Mouse (Mus musculus) midbrain, embryonic 16.5 days (tissue): Measurements from ENCODE around the gene Prrc2a. TPM values are rescaled to one million over a fixed set of nuclear protein-coding genes. Genes with fewer than 3 reads are reported as not detected.
A peak's percentile ranks its signal among the peaks of the same experiment; 100 is the strongest.

Source experiments
- ATAC-seq: fragments of 200-750 bp; cut with Nextera tagmentation; 2 replicates; pipeline ENCODE4 v1.8.0; 2017; ENCODE audit warnings: moderate TSS enrichment
- H3K27ac ChIP-seq: fragments of 300-500 bp; sonication (generic); 2 replicates; pipeline ENCODE4 v1.5.1; 2014; ENCODE audit warnings: mild to moderate bottlenecking, low read length, mixed read lengths
- H3K27me3 ChIP-seq: fragments of 300-500 bp; sonication (generic); 2 replicates; pipeline ENCODE4 v1.6.1; 2014; ENCODE audit warnings: low read depth, low read length, mixed read lengths; ENCODE audit not compliant: control insufficient read depth, insufficient read depth
- H3K36me3 ChIP-seq: fragments of 300-500 bp; sonication (generic); 2 replicates; pipeline ENCODE4 v1.6.1; 2014; ENCODE audit warnings: mild to moderate bottlenecking, low read length, moderate library complexity, mixed read lengths; ENCODE audit not compliant: control insufficient read depth, insufficient read depth
- H3K4me1 ChIP-seq: fragments of 300-500 bp; sonication (generic); 2 replicates; pipeline ENCODE4 v1.6.1; 2014; ENCODE audit warnings: mild to moderate bottlenecking, low read length, mixed read lengths; ENCODE audit not compliant: control insufficient read depth, insufficient read depth
- H3K4me2 ChIP-seq: fragments of 300-500 bp; sonication (generic); 2 replicates; pipeline ENCODE4 v1.6.1; 2014; ENCODE audit warnings: mild to moderate bottlenecking, low read length, mixed read lengths
- H3K4me3 ChIP-seq: fragments of 300-500 bp; sonication (generic); 2 replicates; pipeline ENCODE4 v1.5.1; 2014; ENCODE audit warnings: low read depth, mild to moderate bottlenecking, low read length, moderate library complexity, mixed read lengths
- H3K9ac ChIP-seq: fragments of 300-500 bp; sonication (generic); 2 replicates; pipeline ENCODE4 v1.6.1; 2014; ENCODE audit warnings: low read depth, low read length, mixed read lengths
- H3K9me3 ChIP-seq: fragments of 300-500 bp; sonication (generic); replicated peaks from 2 replicates; pipeline ENCODE4 v1.6.1; 2014; ENCODE audit warnings: mild to moderate bottlenecking, low read length, mixed read lengths; ENCODE audit not compliant: control insufficient read depth, poor library complexity, severe bottlenecking
- WGBS: fragments of 180-500 bp; shearing (Covaris S2); extraction: QIAGEN DNeasy Blood & Tissue Kit; methylation state at CpG from one replicate; pipeline ENCODE4 v1.1.7; 2014; 5-methylcytosine and 5-hydroxymethylcytosine counted together
- polyA plus RNA-seq: library from polyadenylated mRNA; unstranded; fragments of >200 nt; fragmentation: Nextera tagmentation; extraction: Ambion mirVana; gene quantifications from 2 replicates; pipeline ENCODE4 v1.2.1, GENCODE M21; 2015

The Prrc2a gene
- polyA plus RNA-seq, 1 experiment from 2014 or later = 148 TPM

GRCm38 (mm10) chr17:35185639-35186611 is 21.2 kb upstream of the Prrc2a start:
- Histone ChIP-seq H3K4me2 (peak overlapping the region; percentile 60), H3K4me1 (no peaks in the 10 kb centered on the region; the same call in 1 of the 2 replicates), H3K27ac (peak overlapping the region; percentile 73), H3K9me3 (no peaks in the 10 kb centered on the region), H3K4me3 (peak overlapping the region; percentile 26), H3K36me3 (no peaks in the 10 kb centered on the region), H3K27me3 (no peaks in the 10 kb centered on the region), H3K9ac (peak overlapping the region; percentile 38)
- 4% methylated on average over 17 of the region's 18 CpGs for WGBS
- peak; percentile 58 for ATAC-seq

- no peak overlapping the region for H3K4me3 ChIP-seq
- WGBS = 81% methylated on average over 5 of the region's 5 CpGs
- no peaks in the 10 kb centered on the region for H3K36me3 ChIP-seq
- H3K27ac ChIP-seq = no peak overlapping the region
- H3K9me3 ChIP-seq = no peaks in the 10 kb centered on the region
- H3K4me2 ChIP-seq = no peak overlapping the region
- no peak for ATAC-seq
- H3K4me1 ChIP-seq = no peaks in the 10 kb centered on the region
- H3K9ac ChIP-seq = no peak overlapping the region
- H3K27me3 ChIP-seq = no peaks in the 10 kb centered on the region
Measured at GRCm38 (mm10) chr17:35180093-35180492, 15.4 kb upstream of the Prrc2a start.

- ATAC-seq = no peak
- Histone ChIP-seq H3K9ac (no peak overlapping the region), H3K4me2 (no peak overlapping the region), H3K9me3 (no peaks in the 10 kb centered on the region), H3K4me1 (no peaks in the 10 kb centered on the region), H3K27me3 (no peaks in the 10 kb centered on the region), H3K36me3 (no peaks in the 10 kb centered on the region), H3K4me3 (no peak overlapping the region), H3K27ac (no peak overlapping the region)
- 15% methylated on average over 5 of the region's 5 CpGs for WGBS
Measured at GRCm38 (mm10) chr17:35178528-35178927, 13.8 kb upstream of the Prrc2a start.

GRCm38 (mm10) chr17:35175968-35176367 is 11.3 kb upstream of the Prrc2a start, which contains the start of gene Aif1:
TSS of gene Aif1 (minus strand) at chr17:35176068.
- 29% methylated on average over 2 of the region's 2 CpGs for WGBS
- H3K27me3 ChIP-seq = no peaks in the 10 kb centered on the region
- no peak within 1 kb of the TSS for H3K27ac ChIP-seq
- H3K9ac ChIP-seq = no peak within 1 kb of the TSS
- ATAC-seq = no peak
- no peak within 1 kb of the TSS for H3K4me3 ChIP-seq
- no peaks in the 10 kb centered on the region for H3K4me1 ChIP-seq
- no peaks in the 10 kb centered on the region for H3K9me3 ChIP-seq
- H3K36me3 ChIP-seq = no peaks in the 10 kb centered on the region
- no peak within 1 kb of the TSS for H3K4me2 ChIP-seq

GRCm38 (mm10) chr17:35175382-35175781 is 10.7 kb upstream of the Prrc2a start:
- no peak overlapping the region for H3K4me2 ChIP-seq
- H3K27me3 ChIP-seq = no peaks in the 10 kb centered on the region
- H3K36me3 ChIP-seq = no peaks in the 10 kb centered on the region
- H3K4me1 ChIP-seq = no peaks in the 10 kb centered on the region
- no peak for ATAC-seq
- 69% methylated on average over 6 of the region's 6 CpGs for WGBS
- no peaks in the 10 kb centered on the region for H3K9me3 ChIP-seq
- H3K27ac ChIP-seq = no peak overlapping the region
- H3K9ac ChIP-seq = no peak overlapping the region
- no peak overlapping the region for H3K4me3 ChIP-seq

- Histone ChIP-seq H3K36me3 (no peaks in the 10 kb centered on the region), H3K9ac (no peak overlapping the region), H3K4me2 (no peak overlapping the region), H3K9me3 (no peaks in the 10 kb centered on the region), H3K27ac (no peak overlapping the region), H3K4me3 (no peak overlapping the region), H3K27me3 (no peaks in the 10 kb centered on the region), H3K4me1 (no peaks in the 10 kb centered on the region)
- WGBS = 80% methylated on average over 8 of the region's 8 CpGs
- ATAC-seq = no peak
Measured at GRCm38 (mm10) chr17:35174201-35174977, 9.7 kb upstream of the Prrc2a start.

- Histone ChIP-seq H3K27ac (no peak overlapping the region), H3K4me2 (no peak overlapping the region), H3K27me3 (no peaks in the 10 kb centered on the region), H3K4me1 (no peaks in the 10 kb centered on the region), H3K9me3 (no peaks in the 10 kb centered on the region), H3K4me3 (no peak overlapping the region), H3K9ac (no peak overlapping the region), H3K36me3 (no peaks in the 10 kb centered on the region)
- ATAC-seq = no peak
- 82% methylated on average over 3 of the region's 3 CpGs for WGBS
Measured at GRCm38 (mm10) chr17:35173329-35173728, 8.6 kb upstream of the Prrc2a start.

- no peaks in the 10 kb centered on the region for H3K36me3 ChIP-seq
- H3K9me3 ChIP-seq = no peaks in the 10 kb centered on the region
- no peak overlapping the region for H3K4me2 ChIP-seq
- no peak overlapping the region for H3K27ac ChIP-seq
- no peaks in the 10 kb centered on the region for H3K27me3 ChIP-seq
- no peak overlapping the region for H3K4me3 ChIP-seq
- 67% methylated on average over 11 of the region's 11 CpGs for WGBS
- no peaks in the 10 kb centered on the region for H3K4me1 ChIP-seq
- ATAC-seq = no peak
- H3K9ac ChIP-seq = no peak overlapping the region
Measured at GRCm38 (mm10) chr17:35172445-35173234, 7.9 kb upstream of the Prrc2a start.
